Mouse (Mus musculus): ENCODE measurements around the gene Mrrf.

DNA sequence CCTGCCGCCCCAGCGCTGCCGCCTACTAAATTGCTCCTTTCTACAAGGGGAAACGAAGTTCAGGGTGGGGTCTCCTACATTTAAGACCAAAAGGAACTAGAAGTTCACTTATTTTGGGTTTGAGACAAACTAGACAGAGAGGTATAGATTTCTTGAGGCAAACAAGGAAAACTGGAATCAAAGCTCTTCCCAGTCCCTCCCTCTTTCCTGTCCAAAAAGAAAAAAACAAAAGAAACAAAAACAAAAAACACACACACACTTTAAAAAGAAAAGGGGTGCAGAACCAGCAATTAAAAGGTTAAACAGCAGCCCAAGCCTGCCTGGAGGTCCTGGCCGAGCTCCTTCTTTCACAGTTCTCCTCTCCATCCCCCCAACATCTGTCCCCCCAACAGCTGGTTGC is 38.2 kb upstream of the Mrrf start:
- TF ChIP-seq CTCF (conservative IDR thresholded peaks at IDR 0.05; ENCODE audit: low read length), result no peak
- TF ChIP-seq POU5F1 (IDR thresholded peaks at IDR 0.05; ENCODE audit: borderline replicate concordance, low read length), result no peak
